Mouse (Mus musculus) kidney, adult 8-10 months (tissue): ENCODE measurements around the gene Dlg1.

Experiments
- DNase-seq, 2 experiments: peaks; one replicate each; pipeline ENCODE4 v3.0.0; 2022

The Dlg1 gene

DNA sequence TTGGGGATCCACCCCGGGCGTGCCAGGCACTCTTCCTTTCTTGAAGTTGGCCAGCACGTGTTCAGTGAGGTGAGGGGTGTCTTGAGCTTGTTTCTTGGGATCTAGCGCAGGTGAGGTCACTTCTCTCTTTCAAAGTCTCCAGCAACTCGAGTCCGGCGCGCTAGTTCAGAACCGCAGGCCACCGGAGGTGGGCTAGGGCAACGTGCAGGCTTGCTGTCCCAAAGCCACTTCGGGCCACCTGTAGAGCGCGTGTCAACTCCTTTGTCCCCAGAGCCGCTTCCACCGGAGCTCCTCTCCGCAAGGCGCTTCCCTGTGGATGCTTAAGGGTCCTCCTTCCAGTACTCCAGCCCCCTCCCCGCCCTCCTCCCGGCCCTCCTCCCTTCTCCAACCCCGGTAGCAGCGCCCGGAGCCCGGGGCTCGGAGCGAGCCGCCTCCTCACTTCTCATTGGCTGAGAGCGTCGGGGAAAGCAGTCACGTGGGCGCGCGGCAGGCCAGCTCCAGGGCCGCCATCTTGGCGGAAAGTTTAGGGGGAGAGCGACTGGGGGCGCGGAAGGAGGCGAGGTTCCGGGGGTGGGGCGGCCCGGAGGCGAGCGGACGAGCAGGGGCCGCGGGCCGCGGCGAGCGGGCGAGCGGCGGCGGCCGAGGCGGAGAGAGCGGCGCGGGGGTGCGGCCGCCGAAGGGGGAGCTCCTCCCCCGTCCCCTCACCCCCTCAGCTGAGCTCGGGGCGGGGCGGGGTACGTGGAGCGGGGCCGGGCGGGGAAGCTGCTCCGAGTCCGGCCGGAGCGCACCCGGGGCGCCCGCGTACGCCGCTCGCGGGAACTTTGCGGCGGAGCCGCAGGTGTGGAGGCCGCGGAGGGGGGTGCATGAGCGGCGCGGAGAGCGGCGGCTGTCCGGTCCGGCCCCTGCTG, at the start of gene Dlg1:
TSS of gene Dlg1 (plus strand) at position 65 of the 908 bp plus-strand sequence.
- DNase-seq: peak; percentile 77 to 85

DNA sequence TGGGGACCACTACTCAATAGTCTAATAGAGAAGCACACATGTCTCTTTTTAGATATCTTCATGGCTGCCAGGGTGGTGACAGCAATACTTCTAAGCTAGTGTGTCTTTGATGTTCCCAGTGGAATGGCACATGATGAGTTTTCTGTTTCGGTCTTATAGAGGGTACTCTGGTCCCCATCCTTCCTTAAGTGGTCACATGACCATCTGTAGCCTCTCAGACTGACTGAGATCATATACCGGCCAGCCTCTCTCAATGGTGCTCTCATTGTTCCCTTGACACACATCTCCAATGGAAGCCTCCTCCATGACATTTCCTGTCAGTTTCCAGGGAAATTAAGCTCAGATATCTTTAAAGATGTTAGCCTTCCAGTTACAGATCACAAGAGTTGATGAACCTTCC, 46.9 kb upstream of the Dlg1 start:
- no peak for DNase-seq

DNA sequence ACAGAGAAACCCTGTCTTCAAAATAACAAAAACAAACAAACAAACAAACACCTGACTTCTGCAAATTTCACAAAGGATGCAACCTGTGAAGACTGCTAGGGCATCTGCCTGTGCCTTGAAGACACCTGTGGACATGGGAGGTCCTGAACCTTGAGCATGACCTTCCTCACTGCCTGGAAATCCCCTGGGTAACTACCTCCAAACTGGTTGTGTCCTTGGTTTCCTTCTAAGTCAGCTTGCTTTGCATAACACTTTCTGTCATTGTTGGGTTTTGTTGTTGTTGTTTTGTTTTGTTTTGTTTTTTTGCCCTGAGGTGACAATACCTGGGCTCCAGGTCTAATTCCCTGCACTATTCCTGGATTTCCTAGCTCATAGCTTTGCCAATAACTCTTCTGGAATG, 46.1 kb upstream of the Dlg1 start:
- no peak for DNase-seq

DNA sequence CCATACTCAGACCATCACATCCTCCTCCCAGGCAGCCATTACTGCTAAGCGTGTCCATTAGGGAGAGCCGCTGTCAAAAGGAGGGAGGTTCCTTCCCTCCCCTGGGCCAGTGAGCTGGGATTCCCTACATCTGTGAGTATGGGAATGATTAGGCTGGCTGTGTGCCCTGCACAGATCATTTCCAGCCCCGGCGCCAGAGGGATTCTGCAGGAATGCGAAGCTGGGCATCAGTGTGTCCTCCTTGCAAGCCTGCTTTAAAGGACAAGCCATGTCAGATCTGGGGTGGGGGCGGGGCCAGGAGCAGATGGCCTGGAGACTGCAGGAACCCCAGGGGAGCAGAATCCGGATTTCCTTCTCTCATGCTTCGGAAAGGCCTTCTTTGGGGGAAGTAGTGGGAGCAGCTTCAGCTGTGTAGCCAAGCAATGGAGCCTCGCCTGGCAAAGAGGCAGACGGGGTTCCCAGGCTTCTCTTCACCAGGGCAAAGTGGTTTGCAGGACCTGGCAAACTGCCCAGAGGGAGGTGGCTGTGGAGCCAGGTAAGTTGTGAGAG, 45.3 kb upstream of the Dlg1 start:
- peak; percentile 31 to 34 for DNase-seq

DNA sequence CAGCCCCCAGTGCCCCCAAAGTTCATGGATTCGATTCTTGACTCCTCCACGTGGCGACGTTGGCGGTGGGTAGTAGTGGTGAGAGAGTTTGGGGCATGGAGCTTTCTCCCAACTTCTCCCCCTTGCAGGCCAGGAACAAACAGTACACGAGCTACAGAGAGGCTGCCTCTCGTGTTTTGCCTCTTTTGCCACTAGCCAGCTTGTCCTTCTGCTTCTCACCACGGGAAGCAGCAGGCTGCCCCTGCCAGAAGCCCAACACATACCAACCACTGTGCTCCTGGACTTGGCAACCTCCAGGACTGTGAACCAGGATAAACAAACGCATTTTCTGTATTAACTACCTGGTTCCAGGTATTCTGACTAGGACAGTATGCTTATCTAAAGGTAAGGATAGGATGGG, 44.6 kb upstream of the Dlg1 start:
- DNase-seq: no peak

DNA sequence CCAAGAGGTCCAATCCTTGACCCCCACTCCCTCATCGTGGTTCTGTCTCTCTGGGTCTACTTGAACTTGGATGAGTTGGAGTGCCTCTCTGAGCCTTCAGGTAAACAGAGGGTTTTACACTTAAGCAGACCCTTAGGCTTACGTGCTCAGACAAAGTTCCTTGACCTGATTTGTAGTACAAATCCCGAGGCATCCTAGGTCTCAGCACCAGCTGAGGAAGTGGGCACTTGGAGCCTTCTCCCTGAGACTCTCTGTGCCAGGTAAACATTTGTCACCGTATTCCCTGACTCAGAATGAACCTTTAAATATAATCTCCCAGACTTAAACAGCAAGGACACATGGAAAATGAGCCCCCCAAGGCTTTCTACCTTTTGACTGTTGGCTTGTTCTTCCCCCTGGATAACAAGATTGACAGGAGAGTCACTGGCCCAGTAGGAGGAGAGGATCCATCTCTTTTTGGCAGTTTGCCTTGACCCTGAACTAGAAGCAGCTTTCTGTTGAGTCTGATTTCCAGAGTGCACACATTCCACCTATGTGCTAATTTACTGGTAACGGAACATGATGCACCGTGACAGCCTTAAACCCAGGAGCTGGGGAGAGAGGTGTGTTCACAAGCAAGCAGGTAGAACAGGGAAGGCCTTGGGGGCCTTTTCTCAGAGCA, 43.4 kb upstream of the Dlg1 start:
- DNase-seq: no peak

DNA sequence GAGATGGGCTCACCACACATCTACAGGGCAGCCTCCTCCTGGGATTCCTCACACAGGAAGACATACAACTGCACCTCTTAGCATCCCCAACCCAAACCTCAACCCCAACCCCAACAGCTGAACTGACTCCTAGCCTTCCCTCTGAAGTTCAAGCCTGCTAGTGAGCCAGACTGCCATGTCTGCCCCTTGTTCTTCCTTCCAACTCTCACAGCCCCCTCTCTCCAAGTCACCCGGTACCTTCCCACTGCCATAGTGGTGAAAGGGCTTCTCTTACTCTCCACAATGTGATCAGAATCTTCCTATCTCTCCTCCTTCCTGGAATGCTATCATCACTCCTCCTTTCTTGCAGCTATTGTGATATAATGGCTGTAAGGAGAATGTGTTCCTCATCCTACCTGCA, 40.9 kb upstream of the Dlg1 start:
- no peak for DNase-seq

DNA sequence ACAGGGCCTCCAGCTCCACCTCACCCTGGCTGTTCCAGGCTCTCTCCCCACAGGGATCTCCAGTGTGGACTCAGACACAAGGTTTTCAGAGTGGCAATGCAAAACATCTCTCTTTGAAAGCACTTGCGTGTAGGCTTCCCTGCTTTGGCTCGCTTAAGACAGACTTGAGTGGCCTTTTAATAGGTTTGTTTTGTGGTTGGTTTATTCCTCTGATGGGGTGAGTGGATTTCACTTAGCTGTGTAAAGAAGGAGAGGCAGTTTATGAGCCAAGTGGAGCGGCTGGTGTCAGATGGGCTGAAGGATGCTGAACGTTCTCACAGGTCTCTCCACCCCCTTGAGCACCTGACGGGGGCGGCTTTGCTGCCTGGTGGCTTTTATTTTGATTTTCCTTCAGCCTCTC, 40.1 kb upstream of the Dlg1 start:
- DNase-seq: no peak

DNA sequence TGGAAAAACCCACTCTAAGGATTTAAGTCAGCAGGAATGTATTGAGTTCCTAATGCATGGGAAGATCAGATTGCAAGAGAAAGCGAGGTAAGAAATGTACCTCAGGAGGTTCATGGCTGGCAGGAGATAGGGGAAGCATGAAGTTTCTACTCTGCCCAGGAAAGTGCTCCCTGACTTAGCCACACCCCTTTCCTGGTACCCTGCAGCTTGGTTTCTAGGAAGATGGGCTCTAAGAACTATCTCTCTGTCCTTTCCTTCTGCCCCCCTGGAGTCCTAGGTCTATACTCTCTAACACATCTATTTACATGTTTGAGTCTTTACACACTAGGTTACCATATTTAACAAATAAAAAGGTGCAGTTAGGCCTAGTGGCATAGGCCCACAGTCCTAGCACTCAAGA, 38.5 kb upstream of the Dlg1 start:
- DNase-seq: no peak

DNA sequence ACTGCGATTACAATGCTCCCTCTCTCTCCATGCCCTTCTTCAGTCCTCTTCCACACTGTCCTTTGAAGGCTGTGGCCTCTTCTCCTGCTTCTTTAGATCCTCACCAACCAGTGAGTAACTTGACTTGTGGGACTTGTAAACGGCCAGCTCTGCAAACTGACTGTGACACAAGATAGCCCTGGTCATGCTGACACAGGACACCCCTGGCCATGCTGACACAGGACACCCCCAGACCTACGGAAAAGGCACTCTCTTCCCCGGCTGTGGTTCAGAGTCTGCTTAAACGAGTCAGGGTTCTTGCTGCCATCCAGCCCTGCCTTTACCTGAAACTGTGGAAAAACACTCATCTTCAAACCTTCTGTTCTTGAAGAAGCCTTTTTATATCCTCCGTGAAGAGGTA, 36.9 kb upstream of the Dlg1 start:
- no peak for DNase-seq

DNA sequence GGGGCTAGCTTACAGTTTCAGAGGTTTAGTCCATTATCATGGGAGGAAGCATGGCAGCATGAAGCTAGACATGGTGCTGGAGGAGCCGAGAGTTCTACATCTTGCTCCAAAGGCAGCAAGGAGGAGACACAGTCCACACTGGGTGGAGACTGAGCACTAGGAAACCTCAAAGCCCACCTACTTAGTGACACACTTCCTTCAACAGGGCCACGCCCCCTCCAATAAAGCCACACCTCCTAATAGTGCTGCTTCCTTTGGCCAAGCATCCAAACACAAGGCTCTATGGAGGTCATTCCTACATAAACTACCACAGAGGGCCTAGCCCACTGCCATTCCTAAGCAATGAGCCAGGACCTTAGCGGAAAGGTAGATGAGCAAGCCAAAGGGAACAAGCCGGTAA, 32.9 kb upstream of the Dlg1 start:
- DNase-seq: no peak

DNA sequence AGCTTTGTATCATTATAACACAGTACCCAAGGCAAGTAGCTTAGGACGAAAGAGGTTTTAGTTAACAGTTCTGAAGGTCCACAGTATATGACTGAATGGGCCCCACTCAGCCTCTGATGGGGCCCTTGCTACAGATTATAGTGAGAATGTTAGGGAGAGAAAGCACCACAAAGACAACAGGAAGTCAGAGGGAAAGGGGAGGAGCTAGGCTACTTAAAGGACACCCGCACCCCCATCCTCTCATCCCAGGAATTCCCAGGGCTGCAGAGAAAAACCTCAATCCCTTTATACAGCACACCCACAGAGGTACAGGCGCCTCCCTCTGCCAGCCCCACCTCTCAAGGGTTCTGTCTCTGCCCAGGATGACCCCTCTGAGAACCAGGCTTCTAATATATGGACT, 32.2 kb upstream of the Dlg1 start:
- no peak for DNase-seq

DNA sequence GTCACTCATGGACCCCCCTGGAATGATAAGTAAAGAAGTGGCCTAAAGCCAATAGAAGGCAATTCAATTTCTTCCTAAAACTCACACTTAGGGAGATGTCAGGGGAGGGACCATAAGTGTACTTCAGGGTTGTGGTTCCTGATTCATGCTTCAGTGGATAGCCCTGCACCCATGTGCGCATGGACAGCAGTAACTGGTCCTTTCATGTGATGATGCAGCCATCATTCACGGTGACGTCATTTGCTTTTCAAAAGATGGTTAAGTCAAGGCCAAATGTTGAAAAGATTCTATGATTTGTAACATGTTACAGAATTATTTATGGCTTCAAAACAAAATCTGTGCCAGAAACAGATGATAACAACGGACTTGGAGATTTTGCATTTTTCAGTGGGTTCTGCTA, 28.9 kb upstream of the Dlg1 start:
- no peak for DNase-seq

DNA sequence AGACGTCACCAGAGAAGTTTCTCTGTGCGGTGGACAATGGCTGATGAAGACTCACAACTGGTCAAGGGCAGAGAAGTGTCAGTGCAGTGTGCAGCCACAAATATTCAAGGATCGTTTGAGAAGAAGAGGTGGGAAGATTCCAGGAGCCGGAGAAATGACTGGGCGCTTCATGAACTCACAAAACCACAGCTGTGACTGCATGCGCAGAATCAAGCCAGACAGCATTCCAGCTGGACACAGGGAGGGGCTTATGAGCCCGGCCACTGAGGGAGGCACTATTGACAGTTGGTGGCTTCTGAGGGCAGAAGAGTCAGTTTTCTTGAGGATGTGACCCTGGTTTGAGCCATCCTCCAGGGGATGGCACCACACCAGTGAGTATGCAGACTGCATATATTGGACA, 24.9 kb upstream of the Dlg1 start:
- DNase-seq: no peak

DNA sequence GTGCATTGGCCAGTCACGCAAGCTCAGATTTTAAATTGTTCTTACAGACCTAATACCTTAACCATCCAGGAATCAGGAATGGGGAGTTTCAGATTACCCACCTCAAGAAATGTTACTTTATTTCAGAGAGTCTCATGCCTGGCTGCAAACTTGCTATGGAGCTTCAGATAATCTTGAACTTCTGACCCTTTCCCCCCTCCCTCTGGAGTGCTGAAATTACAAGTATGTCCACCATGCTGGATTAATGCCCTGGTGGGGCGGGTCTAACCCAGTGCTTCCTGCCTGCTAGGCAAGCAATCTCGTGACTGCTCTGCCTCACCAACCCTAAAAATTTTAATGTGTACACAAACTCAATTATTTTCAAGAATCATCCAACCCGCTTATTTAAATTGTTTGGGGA, 23.3 kb upstream of the Dlg1 start:
- DNase-seq: peak; percentile 27 to 40

DNA sequence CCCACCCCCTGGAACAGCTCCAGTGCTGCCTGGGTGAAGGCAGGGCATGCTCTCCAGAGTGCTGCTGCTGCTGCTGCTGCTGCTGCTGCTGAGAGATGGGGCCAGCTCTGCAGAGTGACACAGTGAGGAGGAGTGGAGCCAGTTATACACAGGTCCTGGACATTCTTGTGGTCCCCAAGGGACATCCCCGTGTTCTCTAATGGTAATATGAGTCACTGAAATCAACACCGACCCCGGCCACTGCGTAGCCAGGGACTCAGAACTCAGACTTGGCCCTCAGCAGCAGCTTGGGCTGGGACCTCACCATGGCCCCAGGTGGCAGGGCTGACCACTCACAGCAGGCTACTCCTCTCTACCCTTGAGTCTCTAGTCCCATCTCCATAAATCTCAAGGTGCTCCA, 21.5 kb upstream of the Dlg1 start:
- DNase-seq: no peak

DNA sequence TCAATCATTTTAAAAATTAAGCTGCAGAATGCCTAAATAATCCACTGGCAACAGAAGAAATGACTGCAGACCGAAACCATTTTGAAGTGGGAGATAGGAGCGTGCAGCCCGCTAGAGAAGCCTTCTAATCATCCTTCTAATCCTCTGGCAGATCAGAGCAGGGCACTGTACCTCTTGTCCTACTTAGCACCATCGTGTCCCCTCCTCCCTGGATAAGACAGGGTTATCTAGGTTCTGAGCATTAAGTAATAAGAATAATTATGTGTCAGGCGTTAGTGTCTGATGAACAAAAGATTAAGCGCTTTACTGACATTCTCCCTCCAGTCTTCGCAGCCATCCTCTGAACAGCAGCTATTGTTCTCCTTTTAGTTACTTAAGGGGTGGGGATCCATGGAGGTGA, 16.0 kb upstream of the Dlg1 start:
- no peak for DNase-seq

DNA sequence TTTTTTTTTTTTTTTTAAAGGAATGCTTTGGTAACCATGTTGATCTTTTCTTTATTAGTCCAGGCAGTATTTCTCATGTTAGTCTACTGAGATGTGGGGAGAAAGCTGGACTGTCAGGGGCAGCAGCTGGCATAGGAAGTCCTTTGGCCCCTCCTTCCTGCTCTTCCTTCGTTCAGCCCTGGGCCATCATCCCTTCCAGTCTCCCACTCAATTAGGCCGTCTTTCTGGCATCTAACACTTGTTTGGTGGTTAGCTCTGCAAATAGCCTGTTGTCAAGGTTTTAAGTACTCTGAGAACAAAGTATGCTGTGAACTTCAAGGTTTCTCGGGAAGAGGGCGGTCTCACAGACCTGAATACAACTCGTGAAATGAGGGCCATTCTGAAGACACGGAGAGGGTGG, 12.5 kb upstream of the Dlg1 start:
- DNase-seq: no peak

DNA sequence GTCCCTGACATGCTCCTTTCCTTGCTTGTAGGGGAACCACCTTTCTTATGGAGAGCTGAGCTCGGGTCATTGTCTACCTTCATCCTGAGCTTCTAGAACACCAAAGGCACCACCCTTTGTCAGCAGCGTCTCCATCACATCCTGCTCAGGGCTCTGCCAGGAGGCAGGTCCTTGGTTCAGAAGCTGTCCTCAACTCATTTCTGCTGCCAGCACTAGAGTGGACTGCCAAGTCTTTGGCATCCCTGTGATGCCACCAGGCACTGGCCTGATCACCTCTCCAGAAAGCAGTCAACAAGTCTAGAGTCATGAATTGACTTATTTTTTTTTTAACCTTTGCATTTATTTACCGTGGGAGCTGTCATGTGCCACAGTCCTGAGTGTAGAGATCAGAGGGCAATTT, 11.7 kb upstream of the Dlg1 start:
- no peak for DNase-seq

DNA sequence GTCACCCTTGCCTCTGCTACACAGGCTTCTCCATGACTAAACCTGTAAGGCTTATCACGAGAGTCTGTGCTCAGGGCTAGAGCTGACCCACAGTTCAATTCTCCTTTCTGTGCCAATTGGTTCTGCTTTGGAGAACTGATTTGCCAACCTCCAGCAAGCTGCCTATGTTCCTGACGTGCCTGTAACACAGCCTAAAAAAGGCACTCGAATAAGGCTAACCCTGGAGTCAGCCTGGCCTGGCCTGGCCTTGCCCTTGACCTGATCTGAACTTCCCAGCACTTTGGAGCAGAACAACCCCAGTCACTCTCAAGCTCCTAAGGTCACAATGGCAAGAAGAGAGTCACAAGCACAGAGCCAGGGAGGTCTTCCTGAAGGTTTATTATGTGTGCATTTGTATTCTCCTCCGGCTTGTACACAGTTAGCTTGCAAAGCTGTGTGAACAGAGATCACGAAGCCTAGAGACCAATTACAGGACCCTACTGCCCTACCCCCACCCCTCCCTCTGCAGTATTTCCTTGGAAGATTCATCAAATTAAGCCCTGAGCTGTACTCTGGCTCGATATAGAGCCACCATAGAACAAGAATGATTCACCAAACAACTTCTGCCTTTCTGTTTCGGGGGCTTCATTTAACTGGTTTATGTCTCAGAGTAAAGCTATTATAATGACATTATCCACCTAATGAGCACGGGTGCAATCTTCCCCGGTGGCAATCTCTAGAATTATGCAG, 11.0 kb upstream of the Dlg1 start:
- no peak for DNase-seq

DNA sequence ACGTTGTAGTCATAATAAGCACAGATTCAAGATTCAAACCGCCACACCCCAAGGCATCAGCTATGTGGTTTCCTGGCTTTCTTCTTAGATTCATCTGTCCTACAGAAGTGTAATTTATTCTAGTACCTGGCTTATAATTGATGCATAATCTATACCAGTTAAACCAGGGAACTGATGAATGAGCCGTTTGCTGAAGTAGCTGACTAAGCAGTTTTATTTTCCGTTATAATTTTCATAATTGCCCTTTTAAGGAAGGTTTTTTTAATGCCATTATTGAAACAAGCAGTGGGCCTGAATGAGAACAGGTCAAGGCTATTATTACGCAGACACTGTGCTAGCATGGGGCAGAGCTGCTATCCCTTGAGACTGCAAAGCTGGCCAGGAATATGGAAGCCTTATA, 9.6 kb upstream of the Dlg1 start:
- DNase-seq: no peak

DNA sequence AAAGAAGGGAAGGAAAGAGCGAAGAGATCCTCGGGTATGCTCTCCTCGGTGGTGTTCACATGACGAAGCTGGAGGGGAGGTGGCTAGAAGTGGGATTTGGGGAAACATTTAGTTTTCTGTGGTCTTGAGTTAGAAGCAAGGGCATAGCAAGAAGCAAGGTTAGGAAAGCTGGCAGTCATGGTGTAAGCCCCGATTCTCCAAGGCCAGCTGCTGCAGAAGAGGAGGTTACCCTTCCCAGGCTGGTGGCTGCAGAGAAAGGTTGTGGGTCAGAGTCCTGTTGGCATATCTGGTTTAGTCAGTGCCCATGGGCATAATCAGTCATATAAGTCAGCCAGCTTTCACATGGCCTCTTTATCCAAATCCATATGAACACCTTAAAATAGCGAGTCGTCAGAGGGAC, 9.2 kb upstream of the Dlg1 start:
- no peak for DNase-seq

DNA sequence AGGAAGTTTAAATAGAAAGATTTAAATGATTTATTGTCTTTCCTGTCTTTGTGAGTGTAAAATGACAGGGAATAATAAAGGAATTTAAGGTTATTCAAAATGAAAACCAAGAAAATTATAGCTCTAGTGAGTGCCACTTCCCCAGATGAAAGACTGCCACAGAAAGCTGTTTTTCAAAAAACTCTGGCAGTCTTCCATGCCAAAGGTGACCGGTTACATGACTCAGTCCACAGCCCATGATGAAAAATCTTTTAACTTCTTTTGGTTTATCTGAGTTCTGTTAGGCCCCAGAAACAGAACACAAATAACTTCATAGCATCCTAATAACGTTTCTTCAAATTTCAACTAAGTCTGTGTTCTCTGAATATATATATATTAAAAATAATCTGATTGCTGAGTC, 7.7 kb upstream of the Dlg1 start:
- DNase-seq: no peak

DNA sequence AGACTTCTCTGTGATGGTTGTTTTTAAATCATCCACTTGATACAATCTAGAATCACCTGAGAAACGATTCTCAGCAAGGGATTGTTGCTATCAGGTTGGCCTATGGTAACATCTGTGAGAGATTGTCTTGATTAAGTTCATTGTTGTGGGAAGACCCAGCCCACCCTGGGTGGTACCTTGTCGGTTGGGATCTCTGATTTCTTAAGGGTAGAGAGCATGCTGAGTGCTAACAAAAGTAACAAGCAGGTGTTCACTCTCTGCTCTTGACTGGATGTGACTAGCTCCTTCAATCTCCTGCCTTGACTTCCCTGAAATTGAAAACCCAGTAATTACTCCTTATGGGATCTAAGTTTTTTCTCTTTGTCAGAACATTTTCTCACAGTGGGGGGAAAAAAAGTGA, 5.7 kb upstream of the Dlg1 start:
- no peak for DNase-seq
